Mouse (Mus musculus): ENCODE data around the gene Baz2b. TPM values are rescaled to one million over a fixed set of nuclear protein-coding genes. Genes with fewer than 3 reads are reported as not detected.
"Not testable (repeated sequence)": the region's sequence is repeated elsewhere in the genome, so short reads cannot be mapped to it uniquely, and the experiment has no call there.

Gene Baz2b
- polyA plus RNA-seq, 1 experiment from 2014 or later, result 60.4 TPM

DNA sequence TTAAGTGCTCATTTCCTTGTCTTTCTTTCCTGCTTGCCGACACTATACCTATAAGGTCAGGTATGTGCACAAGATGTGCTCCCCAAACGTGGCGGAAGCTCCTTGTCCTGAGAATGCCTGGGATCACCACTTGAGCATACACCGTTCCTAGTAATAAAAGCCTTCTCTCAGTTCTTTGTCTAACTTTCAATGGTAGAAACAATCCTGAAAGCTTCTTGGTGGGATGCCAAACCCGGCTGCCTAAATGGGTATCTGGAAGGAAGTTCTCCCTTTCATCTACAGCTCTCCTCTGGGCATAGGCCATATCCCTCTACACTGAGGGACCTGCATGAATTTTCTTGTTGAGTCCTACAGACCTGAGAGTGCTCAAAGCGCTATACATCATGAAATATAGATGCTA lies 63.9 kb downstream of the Baz2b start:
- no peak overlapping the region for H3K27ac ChIP-seq
- no peak overlapping the region for H3K4me3 ChIP-seq
- WGBS, result 56% methylated on average over 6 of the region's 6 CpGs
- no peaks in the 10 kb centered on the region for H3K36me3 ChIP-seq (replicated peaks)
- no peak for DNase-seq (ENCODE audit: extremely low spot score, low spot score)
- H3K9me3 ChIP-seq, result no peaks in the 10 kb centered on the region
- peaks cover 39% of the 10 kb centered on the region for H3K4me1 ChIP-seq
- H3K27me3 ChIP-seq (ENCODE audit: poor library complexity, severe bottlenecking), result 0 out of 2 replicates have a peak, but pooled peaks cover 4% of the 10 kb centered on the region

- Histone ChIP-seq H3K4me3 (no peak overlapping the region), H3K4me1 (peaks cover 30% of the 10 kb centered on the region), H3K36me3 (replicated peaks) (no peaks in the 10 kb centered on the region), H3K27ac (no peak overlapping the region), H3K9me3 (no peaks in the 10 kb centered on the region), H3K27me3 (ENCODE audit: poor library complexity, severe bottlenecking) (no peaks in the 10 kb centered on the region)
- WGBS, result 63% methylated on average over 5 of the region's 5 CpGs
- DNase-seq (ENCODE audit: extremely low spot score, low spot score), result no peak
Observed at GRCm38 (mm10) chr2:60143383-60143782, 66.3 kb downstream of the Baz2b start.

GRCm38 (mm10) chr2:60142281-60142680 lies 67.4 kb downstream of the Baz2b start:
- H3K27ac ChIP-seq, result no peak overlapping the region
- H3K27me3 ChIP-seq (ENCODE audit: poor library complexity, severe bottlenecking), result no peaks in the 10 kb centered on the region
- H3K4me1 ChIP-seq, result peaks cover 25% of the 10 kb centered on the region
- no peaks in the 10 kb centered on the region for H3K36me3 ChIP-seq (replicated peaks)
- WGBS, result 80% methylated on average over 2 of the region's 2 CpGs
- DNase-seq (ENCODE audit: extremely low spot score, low spot score), result no peak
- H3K4me3 ChIP-seq, result no peak overlapping the region
- no peaks in the 10 kb centered on the region for H3K9me3 ChIP-seq

GRCm38 (mm10) chr2:60138751-60139162 lies 70.9 kb downstream of the Baz2b start:
- H3K36me3 ChIP-seq (replicated peaks), result no peaks in the 10 kb centered on the region
- no peak for DNase-seq (ENCODE audit: extremely low spot score, low spot score)

DNA sequence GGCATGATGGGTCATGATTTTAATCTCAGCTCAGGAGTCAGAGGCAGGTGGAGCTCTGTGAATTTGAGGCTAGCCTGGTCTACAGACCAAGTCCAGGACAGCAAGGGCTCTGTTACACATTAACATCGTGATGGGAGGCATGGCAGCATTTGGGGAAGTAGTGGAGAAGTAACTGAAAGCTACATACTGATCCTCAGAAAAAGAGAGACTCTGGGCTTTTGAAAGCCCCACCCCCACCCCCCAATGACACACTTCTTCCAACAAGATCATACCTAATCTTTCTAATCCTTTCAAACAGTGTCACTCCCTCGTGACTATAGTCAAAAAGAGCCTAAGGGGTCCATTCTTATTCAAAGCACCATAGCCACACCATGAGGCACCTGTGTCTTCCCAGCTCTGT lies 73.8 kb downstream of the Baz2b start:
- Histone ChIP-seq H3K36me3 (replicated peaks) (no peaks in the 10 kb centered on the region), H3K4me3 (no peak overlapping the region), H3K27me3 (ENCODE audit: poor library complexity, severe bottlenecking) (no peaks in the 10 kb centered on the region), H3K27ac (no peak overlapping the region), H3K4me1 (no peaks in the 10 kb centered on the region), H3K9me3 (no peaks in the 10 kb centered on the region)
- no peak for DNase-seq (ENCODE audit: extremely low spot score, low spot score)
- 54% methylated on average over 2 of the region's 2 CpGs for WGBS

More at GRCm38 (mm10) chr2:60138751-60139162, 70.9 kb downstream of the Baz2b start:
- peaks cover 4% of the 10 kb centered on the region; the same call in 1 of the 2 replicates for H3K4me1 ChIP-seq
- no peaks in the 10 kb centered on the region for H3K9me3 ChIP-seq
- H3K27me3 ChIP-seq (ENCODE audit: poor library complexity, severe bottlenecking), result no peaks in the 10 kb centered on the region
- H3K27ac ChIP-seq, result no peak overlapping the region
- H3K4me3 ChIP-seq, result no peak overlapping the region
- WGBS, result 80% methylated on average over 7 of the region's 7 CpGs

DNA sequence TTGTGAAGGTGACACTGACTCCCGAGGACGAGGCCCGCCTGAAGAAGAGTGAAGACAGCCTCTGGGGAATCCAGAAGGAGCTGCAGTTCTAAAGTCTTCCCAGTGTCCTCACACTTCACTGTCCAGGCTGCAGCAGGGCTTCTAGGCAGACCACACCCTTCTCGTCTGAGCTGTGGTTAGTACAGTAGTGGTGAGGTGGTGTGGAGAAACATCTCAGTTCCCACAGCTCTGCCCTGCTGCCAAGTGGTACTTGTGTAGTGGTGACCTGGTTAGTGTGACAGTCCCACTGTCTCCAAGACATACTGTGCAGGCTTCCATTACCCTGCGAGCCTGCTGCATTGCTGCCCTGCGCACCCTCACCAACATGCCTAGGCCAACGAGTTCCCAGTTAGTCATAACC lies 74.7 kb downstream of the Baz2b start:
- H3K4me3 ChIP-seq; H3K36me3 ChIP-seq (replicated peaks); H3K27me3 ChIP-seq (ENCODE audit: poor library complexity, severe bottlenecking); H3K4me1 ChIP-seq; H3K27ac ChIP-seq; H3K9me3 ChIP-seq; DNase-seq (ENCODE audit: extremely low spot score, low spot score): not testable (repeated sequence)
- WGBS, result 96% methylated on average over 7 of the region's 7 CpGs

DNA sequence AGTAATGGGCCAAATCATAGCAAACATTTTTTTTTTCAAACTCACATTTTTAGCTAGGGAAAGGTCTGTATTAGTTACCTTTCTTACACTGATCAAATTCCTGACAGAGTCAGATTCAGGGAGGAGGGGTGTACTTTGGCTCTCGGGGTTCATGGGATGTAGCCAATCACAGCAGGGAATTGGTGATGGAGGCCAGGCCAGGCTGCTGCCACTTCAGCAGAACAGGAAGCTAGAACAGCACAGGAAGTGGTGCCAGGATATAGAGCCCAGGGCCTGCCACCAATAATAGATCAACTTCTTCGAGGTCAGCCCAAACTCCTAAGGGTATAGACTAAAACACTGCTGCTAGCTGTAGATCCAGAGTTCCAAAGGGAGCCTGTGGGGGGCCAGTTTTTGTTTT lies 76.6 kb downstream of the Baz2b start:
- WGBS, result 84% methylated on average over 2 of the region's 2 CpGs
- Histone ChIP-seq H3K27ac (no peak overlapping the region), H3K4me3 (no peak overlapping the region), H3K36me3 (replicated peaks) (no peaks in the 10 kb centered on the region), H3K27me3 (ENCODE audit: poor library complexity, severe bottlenecking) (no peaks in the 10 kb centered on the region), H3K9me3 (no peaks in the 10 kb centered on the region), H3K4me1 (no peaks in the 10 kb centered on the region)
- DNase-seq (ENCODE audit: extremely low spot score, low spot score), result no peak

GRCm38 (mm10) chr2:60132269-60133042 lies 77.2 kb downstream of the Baz2b start:
- Histone ChIP-seq H3K9me3 (no peaks in the 10 kb centered on the region), H3K4me3 (no peak overlapping the region), H3K27ac (no peak overlapping the region), H3K36me3 (replicated peaks) (no peaks in the 10 kb centered on the region), H3K4me1 (peaks cover 3% of the 10 kb centered on the region), H3K27me3 (ENCODE audit: poor library complexity, severe bottlenecking) (no peaks in the 10 kb centered on the region)
- 79% methylated on average over 10 of the region's 10 CpGs for WGBS
- DNase-seq (ENCODE audit: extremely low spot score, low spot score), result no peak

GRCm38 (mm10) chr2:60128631-60129030 lies 81.0 kb downstream of the Baz2b start:
- no peaks in the 10 kb centered on the region for H3K27me3 ChIP-seq (ENCODE audit: poor library complexity, severe bottlenecking)
- H3K9me3 ChIP-seq, result no peaks in the 10 kb centered on the region
- H3K36me3 ChIP-seq (replicated peaks), result no peaks in the 10 kb centered on the region
- DNase-seq (ENCODE audit: extremely low spot score, low spot score), result no peak
- no peak overlapping the region for H3K4me3 ChIP-seq
- 94% methylated on average over 7 of the region's 7 CpGs for WGBS
- H3K27ac ChIP-seq, result no peak overlapping the region
- peaks cover 21% of the 10 kb centered on the region for H3K4me1 ChIP-seq

DNA sequence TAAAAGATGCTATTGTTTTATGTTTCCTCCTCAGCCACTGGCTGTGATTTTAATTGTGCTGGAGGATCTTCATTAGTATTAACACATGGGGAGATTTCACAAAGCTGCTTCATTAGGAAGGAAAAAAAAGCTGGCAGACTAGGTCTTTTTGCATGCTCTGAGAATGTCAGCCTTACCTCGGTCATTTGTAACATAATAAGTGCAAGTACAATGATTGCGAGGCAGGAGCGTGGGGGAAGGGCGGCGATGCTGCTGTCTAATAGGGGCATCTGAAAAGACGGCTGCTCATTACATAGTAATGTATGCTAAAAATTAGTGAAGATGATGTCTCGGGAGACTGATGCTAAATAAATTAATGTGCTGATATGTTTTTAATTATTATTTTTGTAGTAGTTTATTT lies 82.8 kb downstream of the Baz2b start:
- Histone ChIP-seq H3K27me3 (ENCODE audit: poor library complexity, severe bottlenecking) (no peaks in the 10 kb centered on the region), H3K27ac (peak overlapping the region; percentile 20; the same call in 1 of the 2 replicates), H3K36me3 (replicated peaks) (no peaks in the 10 kb centered on the region), H3K4me3 (peak overlapping the region; percentile 83), H3K9me3 (no peaks in the 10 kb centered on the region), H3K4me1 (peaks cover 39% of the 10 kb centered on the region)
- DNase-seq (ENCODE audit: extremely low spot score, low spot score), result peak; percentile 44
- 7% methylated on average over 7 of the region's 7 CpGs for WGBS

DNA sequence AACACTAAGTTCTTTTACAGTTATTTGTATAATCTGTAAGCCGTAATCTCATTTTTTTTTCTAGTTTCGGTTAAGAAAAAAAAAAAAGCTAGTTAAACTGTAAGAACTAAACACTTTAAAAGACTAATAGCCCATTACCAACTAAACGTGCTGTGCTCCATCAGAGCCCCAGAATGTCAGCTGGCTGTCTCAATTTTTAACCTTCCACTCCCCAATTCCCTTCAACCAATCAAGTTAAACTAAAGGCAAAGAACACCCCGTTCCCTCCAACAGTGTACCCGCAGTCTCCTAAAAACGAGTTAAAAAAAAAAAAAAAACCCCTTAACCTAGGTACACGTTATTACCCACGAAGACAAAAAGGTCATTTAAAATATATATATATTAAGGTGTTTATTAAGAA lies 83.3 kb downstream of the Baz2b start:
- Histone ChIP-seq H3K27me3 (ENCODE audit: poor library complexity, severe bottlenecking) (no peaks in the 10 kb centered on the region), H3K4me3 (peak overlapping the region; percentile 83), H3K4me1 (peaks cover 44% of the 10 kb centered on the region), H3K27ac (peak overlapping the region; percentile 100), H3K36me3 (replicated peaks) (no peaks in the 10 kb centered on the region), H3K9me3 (no peaks in the 10 kb centered on the region)
- 5% methylated on average over 8 of the region's 8 CpGs for WGBS
- no peak for DNase-seq (ENCODE audit: extremely low spot score, low spot score)

DNA sequence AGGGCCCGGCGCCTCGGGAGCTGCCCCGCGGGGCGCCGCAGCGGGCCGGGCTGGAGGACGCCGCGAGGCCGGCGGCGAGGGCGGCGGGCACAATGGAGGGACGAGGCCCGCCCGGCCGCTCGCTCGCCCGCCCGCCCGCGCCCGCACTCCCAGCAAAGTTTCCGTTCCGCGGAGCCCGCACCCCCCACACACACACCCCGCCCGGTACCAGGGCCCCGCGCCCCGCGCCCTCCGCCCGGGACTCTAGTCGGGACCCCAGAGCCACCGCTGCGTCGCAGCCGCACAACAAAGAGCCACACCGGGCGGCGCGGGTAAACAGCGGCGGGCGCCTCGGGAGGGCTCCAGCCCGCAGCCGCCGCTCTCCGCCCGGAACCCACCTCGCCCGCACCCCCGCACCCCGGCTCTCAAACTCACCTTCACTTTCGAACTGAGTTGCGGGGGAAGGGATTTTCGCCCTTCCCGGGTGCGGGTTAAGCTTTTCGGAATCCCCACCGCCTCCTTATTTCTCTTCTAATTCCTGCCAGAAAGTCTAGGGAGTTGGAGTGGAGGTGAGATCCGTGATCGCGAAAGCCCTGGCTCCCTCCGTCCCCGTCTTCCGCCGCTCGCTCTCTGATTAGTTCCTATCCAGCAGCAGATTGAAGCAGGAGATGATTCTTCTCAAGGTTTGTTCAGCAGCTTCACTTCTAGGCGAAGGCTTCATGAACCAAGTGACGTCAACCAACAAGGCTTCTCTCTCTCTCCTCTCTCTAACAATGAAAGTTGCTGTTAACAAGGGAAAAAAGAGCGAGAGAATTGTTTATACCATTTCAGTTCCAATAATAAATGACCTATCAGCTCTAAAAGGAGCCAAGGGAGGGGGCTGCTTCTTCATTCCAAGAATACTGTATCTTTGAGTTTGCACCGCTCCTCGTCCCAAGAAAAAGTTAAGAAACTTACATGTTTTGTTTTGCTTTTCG lies 84.3 kb downstream of the Baz2b start:
- Histone ChIP-seq H3K27ac (peak overlapping the region; percentile 100), H3K27me3 (ENCODE audit: poor library complexity, severe bottlenecking) (no peaks in the 10 kb centered on the region), H3K4me3 (peak overlapping the region; percentile 83), H3K36me3 (replicated peaks) (no peaks in the 10 kb centered on the region), H3K9me3 (no peaks in the 10 kb centered on the region), H3K4me1 (peaks cover 54% of the 10 kb centered on the region)
- under 1% methylated on average over 65 of the region's 83 CpGs for WGBS
- peak; percentile 78 for DNase-seq (ENCODE audit: extremely low spot score, low spot score)

DNA sequence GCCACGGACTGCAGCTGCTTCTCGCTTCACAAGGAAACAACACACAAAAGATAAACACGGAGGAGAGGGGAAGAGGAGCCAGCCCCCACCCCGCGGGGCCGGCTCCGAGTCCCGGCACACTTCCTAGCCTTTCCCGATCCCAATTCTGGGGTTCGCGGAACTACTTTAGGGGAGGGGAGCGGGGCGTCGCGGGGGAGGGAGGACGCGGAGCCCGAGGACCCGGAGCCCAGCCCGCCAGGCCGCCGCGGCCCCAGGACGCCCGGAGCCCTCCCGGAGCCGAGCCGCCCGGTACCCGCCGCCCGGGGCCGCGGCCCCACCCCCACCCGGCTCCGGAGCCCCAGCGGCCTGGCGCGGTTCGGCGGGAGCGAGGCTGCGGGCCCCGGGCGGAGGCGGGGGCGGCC lies 85.0 kb downstream of the Baz2b start:
- WGBS, result under 1% methylated on average over 23 of the region's 47 CpGs
- H3K4me3 ChIP-seq, result peak overlapping the region; percentile 83
- H3K27ac ChIP-seq, result peak overlapping the region; percentile 100
- no peaks in the 10 kb centered on the region for H3K36me3 ChIP-seq (replicated peaks)
- peak; percentile 67 for DNase-seq (ENCODE audit: extremely low spot score, low spot score)
- no peaks in the 10 kb centered on the region for H3K9me3 ChIP-seq
- peaks cover 59% of the 10 kb centered on the region for H3K4me1 ChIP-seq
- H3K27me3 ChIP-seq (ENCODE audit: poor library complexity, severe bottlenecking), result no peaks in the 10 kb centered on the region
